Mouse (Mus musculus) ES-CJ7 (cell line): ENCODE measurements at regions not wholly inside any gene's neighbourhood (a gene's known extent, or its start where the extent isn't known, plus 50 kb on each side); places are given as distances from the start of the nearest gene placed in this dataset.
"Not testable (repeated sequence)": the region's sequence is repeated elsewhere in the genome, so short reads cannot be mapped to it uniquely, and the experiment has no call there.

Experiments used
- DNase-seq: peaks from one replicate; pipeline ENCODE4 v3.0.0; 2011; ENCODE audit warnings: low read depth, low spot score

GRCm38 (mm10) chr6:143431896-143432450 lies 265.0 kb downstream of the Etnk1 start:
- DNase-seq: no peak

GRCm38 (mm10) chr6:143437367-143438271 lies 270.6 kb downstream of the Etnk1 start:
- no peak for DNase-seq

- no peak for DNase-seq
Observed at GRCm38 (mm10) chr6:143438272-143438591, 271.2 kb downstream of the Etnk1 start.

- DNase-seq: no peak
Observed at GRCm38 (mm10) chr6:143439484-143439883, 272.5 kb downstream of the Etnk1 start.

DNA sequence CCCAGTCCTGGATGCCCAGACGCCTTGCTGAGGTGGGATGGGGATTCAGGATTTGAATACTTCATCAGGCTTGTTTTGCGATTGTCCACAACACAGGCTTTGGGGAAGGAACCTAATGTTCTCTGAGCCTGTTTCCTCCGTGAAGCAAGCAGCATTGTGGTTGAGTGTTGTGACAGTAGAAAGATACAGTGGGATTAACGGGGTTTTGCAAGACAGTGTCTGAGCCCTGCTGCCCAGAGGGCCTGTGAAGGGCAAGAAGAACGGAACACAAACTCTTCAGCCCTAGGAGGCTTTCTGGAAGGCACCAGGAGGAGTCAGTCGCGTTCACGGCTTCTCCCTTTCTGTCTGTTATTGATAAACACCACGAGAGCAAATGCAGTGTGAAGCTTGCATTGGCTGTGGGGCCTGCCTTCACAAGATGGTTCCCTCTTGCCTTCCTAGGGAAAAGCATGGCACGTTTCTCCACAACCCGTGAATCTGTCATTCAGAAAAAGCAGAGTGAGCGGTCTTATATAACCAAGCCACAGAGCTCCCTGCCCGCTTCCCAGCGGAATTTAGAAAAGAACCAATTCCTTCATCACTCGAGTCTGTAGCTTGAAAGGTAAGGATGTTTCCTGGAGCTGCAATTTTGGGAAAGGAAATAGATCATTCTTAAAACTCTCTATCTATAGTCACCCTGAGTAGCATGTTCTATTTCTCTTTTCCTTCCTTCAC lies 273.4 kb downstream of the Etnk1 start:
- DNase-seq: no peak

DNA sequence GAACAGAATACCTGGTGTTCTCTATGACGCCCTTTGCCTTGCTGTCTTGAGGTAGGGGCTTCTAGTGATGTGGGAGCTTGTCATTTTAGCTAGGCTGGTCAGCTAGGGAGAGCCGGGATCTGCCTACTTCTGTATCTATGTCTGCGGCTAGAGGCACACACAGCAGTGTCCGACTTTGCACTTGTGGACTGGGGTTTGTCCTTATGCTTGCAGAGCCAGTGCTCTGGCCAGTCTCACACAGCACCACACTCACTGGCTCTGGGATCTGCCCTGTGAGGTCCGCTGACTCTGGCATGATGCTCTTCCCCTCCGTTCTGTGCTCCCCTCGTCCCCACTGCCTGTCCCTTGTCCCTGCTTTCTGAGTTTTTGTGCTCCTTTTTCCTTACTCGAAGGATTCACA lies 275.3 kb downstream of the Etnk1 start:
- DNase-seq: no peak

GRCm38 (mm10) chr6:143443446-143443845 lies 276.4 kb downstream of the Etnk1 start:
- no peak for DNase-seq

GRCm38 (mm10) chr6:143444782-143445181 lies 277.8 kb downstream of the Etnk1 start:
- no peak for DNase-seq

- no peak for DNase-seq
Observed at GRCm38 (mm10) chr6:143445834-143446552, 279.0 kb downstream of the Etnk1 start.

DNA sequence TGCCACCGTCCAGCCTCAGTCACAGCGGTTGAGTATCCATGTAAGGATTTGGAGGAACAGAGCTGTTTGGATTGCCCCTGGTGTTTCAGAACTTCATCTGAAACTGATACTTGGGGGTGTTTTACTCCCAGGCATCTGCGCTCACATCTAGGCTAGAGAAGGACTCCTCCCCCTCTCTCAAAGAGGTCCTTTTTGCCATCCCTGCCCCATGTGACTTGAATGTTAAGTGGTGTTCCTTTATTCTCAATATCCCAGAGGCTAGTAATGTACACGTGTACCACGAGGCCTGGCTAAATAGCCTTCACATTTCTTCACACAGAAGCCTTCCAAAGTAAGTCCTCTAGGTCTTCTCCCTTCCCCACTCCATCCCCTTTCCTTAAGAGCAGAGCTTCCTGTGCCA lies 280.0 kb downstream of the Etnk1 start:
- DNase-seq: no peak

- DNase-seq: no peak
Observed at GRCm38 (mm10) chr6:143449071-143449470, 282.1 kb downstream of the Etnk1 start.

DNA sequence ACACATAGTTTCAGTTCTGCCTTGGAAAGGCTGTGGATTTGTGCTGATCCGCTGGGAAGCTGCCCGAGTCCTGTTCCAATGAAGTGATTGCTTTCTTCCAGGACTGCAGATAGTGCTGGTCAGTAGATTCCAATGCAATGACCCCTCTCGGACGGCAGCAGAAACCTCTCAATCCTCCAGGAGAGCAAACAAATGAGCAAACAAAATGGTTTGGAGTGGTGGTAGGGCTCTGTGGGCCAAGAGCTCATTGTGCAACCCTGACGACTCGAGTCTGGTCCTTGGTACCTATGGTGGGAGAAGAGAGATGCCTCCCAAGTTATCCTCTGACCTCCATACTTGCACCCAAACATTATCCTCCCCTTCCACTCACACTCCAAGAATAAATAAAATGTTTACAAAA lies 284.8 kb downstream of the Etnk1 start:
- DNase-seq: no peak

DNA sequence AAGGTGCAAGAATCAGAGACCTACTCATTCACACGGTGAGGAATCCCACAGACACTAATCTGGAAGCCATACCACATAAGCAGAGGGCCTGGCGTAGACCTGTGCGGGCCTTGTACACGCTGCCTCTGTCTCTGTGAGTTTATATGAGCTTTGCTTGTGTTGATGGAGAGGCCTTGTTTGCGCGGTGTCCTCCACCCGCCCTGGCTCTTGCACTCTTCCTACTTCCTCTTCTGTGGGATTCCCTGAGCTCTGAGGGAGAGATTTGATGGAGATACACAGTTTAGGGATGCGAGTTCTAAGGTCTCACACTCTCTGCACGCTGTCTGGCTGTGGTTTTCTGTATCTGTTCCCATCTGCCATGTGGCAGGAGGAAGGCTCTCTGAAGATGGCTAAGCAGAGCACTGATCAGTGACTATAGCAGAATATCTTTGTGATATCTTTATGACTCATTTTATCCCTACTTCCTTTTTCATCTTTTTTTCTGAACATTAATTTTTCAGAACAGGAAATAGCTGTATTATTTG lies 287.7 kb downstream of the Etnk1 start:
- DNase-seq: no peak

GRCm38 (mm10) chr6:143464907-143465537 lies 298.0 kb downstream of the Etnk1 start:
- DNase-seq: peak; percentile 43

- not testable (repeated sequence) for DNase-seq
Observed at GRCm38 (mm10) chr6:143472676-143473075, 305.7 kb downstream of the Etnk1 start.

GRCm38 (mm10) chr6:143474396-143474795 lies 307.4 kb downstream of the Etnk1 start:
- no peak for DNase-seq

- DNase-seq: no peak
Observed at GRCm38 (mm10) chr6:143475296-143475695, 308.3 kb downstream of the Etnk1 start.

GRCm38 (mm10) chr6:143477396-143477795 lies 310.4 kb downstream of the Etnk1 start:
- DNase-seq: no peak

GRCm38 (mm10) chr6:143479239-143479638 lies 312.2 kb downstream of the Etnk1 start:
- DNase-seq: no peak

- DNase-seq: no peak
Observed at GRCm38 (mm10) chr6:143479701-143480388, 312.8 kb downstream of the Etnk1 start.

DNA sequence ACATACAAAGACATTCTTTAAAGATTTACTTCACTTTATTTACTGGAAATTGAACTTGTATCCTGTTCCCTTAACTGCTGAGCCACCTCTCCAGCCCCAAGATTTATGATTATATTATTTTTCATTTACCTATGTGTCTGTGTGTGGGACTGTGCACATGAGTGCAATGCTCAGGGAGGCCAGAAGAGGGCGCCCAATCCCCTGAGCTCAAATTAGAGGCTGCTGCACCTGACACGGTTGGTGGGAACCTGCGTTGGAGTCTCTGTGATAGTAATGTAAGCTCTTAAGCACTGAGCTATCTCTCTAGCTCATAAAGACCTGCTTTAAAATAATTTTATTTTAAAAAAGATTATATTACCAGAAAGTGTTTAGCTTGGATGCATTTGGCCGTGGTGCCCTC lies 315.3 kb downstream of the Etnk1 start:
- peak; percentile 30 for DNase-seq
